In genomic region chr11:60086676-60087075, GRCm38 (mm10) we compare ENCODE assay signal across 22 mouse cellular contexts. TPM values are rescaled to one million over a fixed set of nuclear protein-coding genes. Genes with fewer than 3 reads are reported as not detected.
DNase-seq lines count a peak whose midpoint lies in the region; ATAC-seq lines count a peak whose summit lies in the region.
"Had no signal": no experiment of that assay in that cellular context is flagged by ENCODE, and none has a peak within 500 bp of the region (broad histone marks: within the 10 kb centered on the region; RNA-seq: fewer than 3 reads in every experiment).

No protein-coding gene starts in this region.

- peak; percentile 19 for DNase-seq in ovary, adult 18-20 months (ENCODE audit: low spot score)
- DNase-seq in ovary, postnatal 10 days (ENCODE audit: low spot score), result no peak
- peak; percentile 76 for DNase-seq in NIH3T3 (ENCODE audit: low read depth)
- DNase-seq in gastrocnemius, adult 18-20 months (ENCODE audit: low spot score), result peak; percentile 43
- DNase-seq in heart, postnatal 14 days, result peak; percentile 34 to 48
- DNase-seq in thymus, postnatal 36 days, result no peak
- DNase-seq in lung, postnatal 4 days, result no peak
- DNase-seq in midbrain, embryonic 11.5 days (ENCODE audit: low spot score, missing footprints), result no peak
- DNase-seq: adrenal gland, postnatal 25 days; cerebellum, adult 9-10 months; kidney, postnatal 25 days; spleen, adult 18-20 months; thymus, adult 18-20 months; thymus, postnatal 4 days had no signal

- no peak overlapping the region for H3K4me2 ChIP-seq in midbrain, embryonic 11.5 days
- H3K4me2 ChIP-seq: forebrain, embryonic 13.5 days; midbrain, embryonic 13.5 days; neural tube, embryonic 13.5 days had no signal

- H3K36me3 ChIP-seq in midbrain, embryonic 11.5 days (ENCODE audit: control insufficient read depth, insufficient read depth, low read length), result no peaks in the 10 kb centered on the region
- H3K36me3 ChIP-seq: hindbrain, embryonic 10.5 days; midbrain, embryonic 13.5 days; neural tube, embryonic 13.5 days had no signal

- no peaks in the 10 kb centered on the region for H3K4me1 ChIP-seq in midbrain, embryonic 11.5 days (ENCODE audit: control insufficient read depth, insufficient read depth, low read length)

- WGBS in midbrain, embryonic 11.5 days, result 58% methylated on average over 1 of the region's 1 CpGs

- no peak overlapping the region for H3K4me3 ChIP-seq in midbrain, embryonic 11.5 days (ENCODE audit: low read depth, low read length)
- H3K4me3 ChIP-seq: forebrain, embryonic 13.5 days; hindbrain, embryonic 10.5 days; layer of hippocampus, adult 2 months; midbrain, embryonic 13.5 days; neural tube, embryonic 13.5 days had no signal

- H3K27me3 ChIP-seq in midbrain, embryonic 11.5 days (ENCODE audit: control insufficient read depth, insufficient read depth, low read length), result no peaks in the 10 kb centered on the region
- H3K27me3 ChIP-seq: forebrain, embryonic 13.5 days; midbrain, embryonic 13.5 days; neural tube, embryonic 13.5 days had no signal

- H3K27ac ChIP-seq in midbrain, embryonic 11.5 days (ENCODE audit: low read depth, low read length), result no peak overlapping the region
- H3K27ac ChIP-seq: forebrain, embryonic 13.5 days; hindbrain, embryonic 10.5 days; layer of hippocampus, adult 2 months; midbrain, embryonic 13.5 days; neural tube, embryonic 13.5 days had no signal

- intact Hi-C loops in heart, postnatal 14 days (cut with DNase I), result loop anchor here (5.0 kb wide), 1 partner anchor 326 kb away; no protein-coding TSS in a partner anchor

- no peak overlapping the region for H3K9ac ChIP-seq in midbrain, embryonic 11.5 days (ENCODE audit: low read length)
- H3K9ac ChIP-seq: forebrain, embryonic 13.5 days; midbrain, embryonic 13.5 days; neural tube, embryonic 13.5 days had no signal

- H3K9me3 ChIP-seq in midbrain, embryonic 11.5 days (ENCODE audit: control insufficient read depth, low read length), result no peaks in the 10 kb centered on the region
- H3K9me3 ChIP-seq: forebrain, embryonic 13.5 days; hindbrain, embryonic 10.5 days; neural tube, embryonic 13.5 days had no signal

- no peak for ATAC-seq in midbrain, embryonic 11.5 days (ENCODE audit: low FRiP score)
- ATAC-seq: forebrain, embryonic 13.5 days; hindbrain, embryonic 16.5 days; intestine, embryonic 16.5 days; lung, postnatal 0 days; midbrain, embryonic 13.5 days had no signal

RNA-seq across cellular contexts. Expression of gene Rai1, which starts 18.1 kb away (rescaled TPM):
- total RNA-seq in gastrocnemius, adult 18-20 months (2021), result 10 to 100 TPM; 16.6 to 17.3 TPM
- total RNA-seq in heart, postnatal 14 days (2021), result 10 to 100 TPM; 32.6 to 33.1 TPM
- 19.0 and 23.9 TPM in 2 replicates for polyA plus RNA-seq in midbrain, embryonic 11.5 days (2014; fragmentation: Nextera tagmentation; extraction: Ambion mirVana)

RNA-seq across cellular contexts. Expression of gene Pemt, which starts 40.4 kb away (rescaled TPM):
- 1 to 10 TPM; 2.7 to 4.6 TPM for total RNA-seq in gastrocnemius, adult 18-20 months (2021)
- 1 to 10 TPM; 1.3 to 1.9 TPM for total RNA-seq in heart, postnatal 14 days (2021)
- polyA plus RNA-seq in midbrain, embryonic 11.5 days (2014; fragmentation: Nextera tagmentation; extraction: Ambion mirVana), result 5.8 and 6.0 TPM in 2 replicates

Comparison
In these comparisons a context has a peak if more than half of its experiments do, and no peak if none do; other contexts are left out.
1. DNase-seq: peak in ovary, adult 18-20 months (single experiment), NIH3T3 (single experiment), gastrocnemius, adult 18-20 months (single experiment) and heart, postnatal 14 days (2 of 2); none in ovary, postnatal 10 days (single experiment), thymus, postnatal 36 days (0 of 2), lung, postnatal 4 days (0 of 2) and midbrain, embryonic 11.5 days (single experiment).